Mouse (Mus musculus) B cell, adult 2 months (primary cell): ENCODE measurements around the gene Prom1.
A peak's percentile ranks its signal among the peaks of the same experiment; 100 is the strongest.
"Not testable (repeated sequence)": the region's sequence is repeated elsewhere in the genome, so short reads cannot be mapped to it uniquely, and the experiment has no call there.

Source experiments
- DNase-seq, 2 experiments: peaks; one replicate each; pipeline ENCODE4 v3.0.0; 2022

Gene Prom1

GRCm38 (mm10) chr5:44101231-44102110 is at the start of gene Prom1:
Gene Prom1, minus strand, starts transcription at chr5:44102032.
- peak in 1 of 2 experiments; percentile 2 for DNase-seq

- no peak for DNase-seq
Measured at GRCm38 (mm10) chr5:44147732-44148131, 45.9 kb upstream of the Prom1 start.

GRCm38 (mm10) chr5:44146437-44147332 is 44.9 kb upstream of the Prom1 start:
- DNase-seq, result no peak

- DNase-seq, result no peak
Measured at GRCm38 (mm10) chr5:44143467-44144235, 41.8 kb upstream of the Prom1 start.

- no peak for DNase-seq
Measured at GRCm38 (mm10) chr5:44127487-44127886, 25.7 kb upstream of the Prom1 start.

- not testable (repeated sequence) for DNase-seq
Measured at GRCm38 (mm10) chr5:44126574-44126973, 24.7 kb upstream of the Prom1 start.

GRCm38 (mm10) chr5:44121390-44121789 is 19.6 kb upstream of the Prom1 start:
- DNase-seq, result no peak

- DNase-seq, result no peak
Measured at GRCm38 (mm10) chr5:44113138-44113537, 11.3 kb upstream of the Prom1 start.

- no peak for DNase-seq
Measured at GRCm38 (mm10) chr5:44109121-44109520, 7.3 kb upstream of the Prom1 start.

GRCm38 (mm10) chr5:44108125-44108524 is 6.3 kb upstream of the Prom1 start:
- DNase-seq, result no peak

- DNase-seq, result no peak
Measured at GRCm38 (mm10) chr5:44105192-44105591, 3.4 kb upstream of the Prom1 start.

- no peak for DNase-seq
Measured at GRCm38 (mm10) chr5:44104686-44105085, 2.9 kb upstream of the Prom1 start.

GRCm38 (mm10) chr5:44104120-44104519 is 2.3 kb upstream of the Prom1 start:
- peak; percentile 8 to 30 for DNase-seq

GRCm38 (mm10) chr5:44103121-44103520 is 1.3 kb upstream of the Prom1 start:
- DNase-seq, result no peak

GRCm38 (mm10) chr5:44100544-44101230 is 1.1 kb downstream of the Prom1 start:
- DNase-seq, result peak in 1 of 2 experiments; percentile 5

- DNase-seq, result no peak
Measured at GRCm38 (mm10) chr5:44100187-44100543, 1.7 kb downstream of the Prom1 start.

GRCm38 (mm10) chr5:44096996-44097395 is 4.8 kb downstream of the Prom1 start:
- DNase-seq, result no peak

- no peak for DNase-seq
Measured at GRCm38 (mm10) chr5:44096106-44096505, 5.7 kb downstream of the Prom1 start.

GRCm38 (mm10) chr5:44095697-44096096 is 6.1 kb downstream of the Prom1 start:
- DNase-seq, result no peak

GRCm38 (mm10) chr5:44087034-44087433 is 14.8 kb downstream of the Prom1 start:
- no peak for DNase-seq

- no peak for DNase-seq
Measured at GRCm38 (mm10) chr5:44085871-44086270, 16.0 kb downstream of the Prom1 start.

- no peak for DNase-seq
Measured at GRCm38 (mm10) chr5:44081108-44081507, 20.7 kb downstream of the Prom1 start.
